Mouse (Mus musculus): ENCODE data around the gene Prkci.

GRCm38 (mm10) chr3:31082838-31083506 lies 87.4 kb downstream of the Prkci start:
- TF ChIP-seq CTCF (IDR thresholded peaks at IDR 0.05; ENCODE audit: insufficient read depth, low read depth, low read length): no peak
- TF ChIP-seq POLR2A (IDR thresholded peaks at IDR 0.05; ENCODE audit: insufficient read depth, low read depth, low read length): no peak

Measured in olfactory bulb, adult 2 months (tissue).